Mouse (Mus musculus): ENCODE measurements at regions not wholly inside any gene's neighbourhood (a gene's known extent, or its start where the extent isn't known, plus 50 kb on each side); places are given as distances from the start of the nearest gene placed in this dataset.

- no peaks in the 10 kb centered on the region for H3K36me3 ChIP-seq (ENCODE audit: control insufficient read depth, insufficient read depth, low read length, poor library complexity, severe bottlenecking)
- DNase-seq (ENCODE audit: low read depth, low spot score) = peak; percentile 2
- H3K27me3 ChIP-seq (ENCODE audit: control insufficient read depth, insufficient read depth, low read length, poor library complexity, severe bottlenecking) = no peaks in the 10 kb centered on the region
These were observed 510.7 kb upstream of the Pcdh20 start for GRCm38 (mm10) chr14:88981895-88982294.

- H3K27me3 ChIP-seq (ENCODE audit: control insufficient read depth, insufficient read depth, low read length, poor library complexity, severe bottlenecking) = no peaks in the 10 kb centered on the region
- H3K36me3 ChIP-seq (ENCODE audit: control insufficient read depth, insufficient read depth, low read length, poor library complexity, severe bottlenecking) = no peaks in the 10 kb centered on the region
- DNase-seq (ENCODE audit: low read depth, low spot score) = no peak
These were observed 504.8 kb upstream of the Pcdh20 start for GRCm38 (mm10) chr14:88976007-88976406.

GRCm38 (mm10) chr14:88934569-88934968, 463.4 kb upstream of the Pcdh20 start:
- Histone ChIP-seq H3K36me3 (ENCODE audit: control insufficient read depth, insufficient read depth, low read length, poor library complexity, severe bottlenecking) (no peaks in the 10 kb centered on the region), H3K27me3 (ENCODE audit: control insufficient read depth, insufficient read depth, low read length, poor library complexity, severe bottlenecking) (no peaks in the 10 kb centered on the region)
- no peak for DNase-seq (ENCODE audit: low read depth, low spot score)
